Mouse (Mus musculus) embryonic fibroblast, embryonic 13.5 days (primary cell): ENCODE data around the gene Bbx. TPM values are rescaled to one million over a fixed set of nuclear protein-coding genes. Genes with fewer than 3 reads are reported as not detected.
A peak's percentile ranks its signal among the peaks of the same experiment; 100 is the strongest.

Experiments used
- H3K27ac ChIP-seq: 2 replicates; pipeline ENCODE4 v1.5.1; 2012; ENCODE audit warnings: low read length, control low read depth, inconsistent platforms; ENCODE audit not compliant: insufficient read depth
- H3K4me1 ChIP-seq: 2 replicates; pipeline ENCODE4 v1.6.1; 2011; ENCODE audit warnings: low read length; ENCODE audit not compliant: control insufficient read depth, insufficient read depth
- H3K4me3 ChIP-seq: 2 replicates; pipeline ENCODE4 v1.5.1; 2011; ENCODE audit warnings: mild to moderate bottlenecking, control low read depth, low read length; ENCODE audit not compliant: insufficient read depth
- CTCF ChIP-seq: IDR thresholded peaks from 2 replicates; pipeline ENCODE4 v1.5.1; 2011; ENCODE audit warnings: mild to moderate bottlenecking, control low read depth, low read length, moderate library complexity, borderline replicate concordance; ENCODE audit not compliant: insufficient read depth
- POLR2A ChIP-seq: IDR thresholded peaks from 2 replicates; pipeline ENCODE4 v1.6.1; 2011; ENCODE audit warnings: low read depth, mild to moderate bottlenecking, control low read depth, low read length, moderate library complexity
- polyA plus RNA-seq: library from polyadenylated mRNA; stranded (reverse); fragments of >200 nt; gene quantifications from 2 replicates; pipeline ENCODE4 v1.2.4, GENCODE M21; 2011; ENCODE audit warnings: low read depth; ENCODE audit not compliant: missing spikeins, insufficient read length

Bbx gene
- polyA plus RNA-seq, 1 experiment, result 47.4 TPM

DNA sequence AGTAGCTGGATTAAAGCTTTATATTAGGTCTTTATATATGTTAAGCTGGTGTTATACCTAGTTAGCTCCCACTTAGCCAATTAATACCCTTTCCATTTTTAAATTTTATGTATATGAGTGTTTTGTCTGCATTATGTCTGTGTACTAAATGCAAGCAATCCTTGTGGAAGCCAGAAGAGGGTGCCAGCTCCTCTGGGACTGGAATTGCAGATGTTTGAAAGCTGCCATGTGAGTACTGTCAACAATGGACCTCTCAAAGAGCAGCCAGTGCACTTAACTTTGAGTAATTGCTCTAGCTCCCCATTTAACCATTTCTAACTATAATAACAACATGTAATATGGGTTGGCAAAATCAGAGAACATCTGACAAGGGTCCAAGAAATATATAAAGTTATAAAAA, 215.1 kb downstream of the Bbx start:
- Histone ChIP-seq H3K27ac (no peak overlapping the region), H3K4me3 (no peak overlapping the region), H3K4me1 (no peaks in the 10 kb centered on the region)
- TF ChIP-seq POLR2A, result no peak
- no peak for TF ChIP-seq CTCF

DNA sequence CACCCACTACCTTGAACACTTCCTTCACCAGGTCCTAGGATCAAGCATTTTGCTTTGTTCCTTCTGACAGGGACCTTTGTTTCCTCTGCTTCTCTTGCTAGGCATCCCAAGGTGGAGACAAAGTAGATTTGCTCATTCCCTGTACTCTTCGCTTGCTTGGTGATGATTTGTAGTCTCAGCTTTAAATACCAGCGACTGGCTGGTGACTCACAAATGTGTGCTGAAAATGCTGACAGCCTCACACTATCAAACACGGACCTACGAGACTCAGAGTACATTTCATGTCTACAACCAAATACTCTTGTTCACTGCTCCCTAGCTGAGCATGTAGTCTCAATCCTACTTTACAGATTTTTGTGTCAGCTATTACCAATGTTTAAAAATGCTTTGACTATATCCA, 220.5 kb downstream of the Bbx start:
- Histone ChIP-seq H3K4me3 (no peak overlapping the region), H3K27ac (no peak overlapping the region), H3K4me1 (peaks cover 9% of the 10 kb centered on the region)
- TF ChIP-seq CTCF (no peak), POLR2A (no peak)

DNA sequence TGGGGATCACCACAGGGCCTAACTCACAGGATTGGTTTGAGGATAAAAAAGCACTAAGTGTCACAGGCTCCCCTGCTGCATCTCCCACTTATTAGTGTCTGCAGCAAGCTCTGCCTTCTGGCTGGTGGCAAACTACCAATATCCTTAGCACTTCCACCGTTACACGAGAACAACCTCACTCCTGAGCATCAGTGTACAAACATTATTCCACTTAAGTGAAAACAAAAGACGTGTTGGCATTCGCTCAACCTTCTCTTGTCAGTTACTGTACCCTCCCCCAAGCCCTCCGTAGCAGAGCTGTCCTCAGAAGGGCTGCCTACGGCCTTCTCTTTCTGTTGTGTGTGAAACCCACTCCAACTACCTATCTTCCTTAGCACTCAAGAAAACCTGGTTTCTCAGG, 221.0 kb downstream of the Bbx start:
- Histone ChIP-seq H3K27ac (peak overlapping the region; percentile 7; the same call in 1 of the 2 replicates), H3K4me1 (peaks cover 9% of the 10 kb centered on the region), H3K4me3 (no peak overlapping the region)
- no peak for TF ChIP-seq POLR2A

DNA sequence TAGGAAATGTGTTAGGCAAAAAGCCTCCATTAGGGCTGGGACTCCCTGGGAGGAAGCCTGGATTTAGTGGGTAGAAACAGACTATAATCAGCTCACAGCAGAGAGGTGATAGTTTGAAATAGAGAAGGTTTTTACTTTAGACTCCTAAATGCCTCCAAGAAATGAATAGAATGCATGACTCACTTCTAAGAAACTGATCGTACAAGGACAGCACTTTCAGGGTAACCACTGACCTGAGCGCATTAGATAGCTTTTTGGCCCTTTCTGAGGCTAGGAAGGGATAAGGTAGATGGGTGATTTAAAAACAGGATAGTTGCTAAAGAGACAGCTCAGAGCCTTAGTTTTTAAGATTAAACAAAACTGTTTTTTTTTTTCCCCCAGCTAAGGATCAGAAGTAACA, 221.4 kb downstream of the Bbx start:
- TF ChIP-seq POLR2A (no peak), CTCF (no peak)
- Histone ChIP-seq H3K4me1 (peaks cover 9% of the 10 kb centered on the region), H3K27ac (peak overlapping the region; percentile 69; the same call in 1 of the 2 replicates), H3K4me3 (no peak overlapping the region)

DNA sequence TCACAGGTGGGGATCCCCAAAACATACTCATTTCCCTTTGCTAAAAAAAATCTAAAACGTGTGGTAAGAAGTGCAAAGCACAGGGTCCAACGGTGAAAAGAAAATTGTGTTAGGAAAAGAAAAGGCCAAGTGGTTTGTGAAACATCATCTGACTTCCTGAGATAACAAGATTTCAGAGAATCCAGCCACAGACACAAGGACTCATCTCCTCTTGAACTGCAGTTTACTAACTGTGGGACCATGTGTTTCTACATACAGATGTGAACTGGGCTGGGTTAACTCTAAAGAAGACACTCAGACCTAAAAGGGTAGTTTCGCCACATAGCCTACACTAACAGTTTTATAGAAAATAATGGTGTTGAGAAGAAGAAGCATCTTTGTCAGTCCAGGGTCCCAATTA, 227.2 kb downstream of the Bbx start:
- TF ChIP-seq CTCF (no peak), POLR2A (no peak)
- Histone ChIP-seq H3K4me1 (no peaks in the 10 kb centered on the region), H3K4me3 (no peak overlapping the region), H3K27ac (no peak overlapping the region)

DNA sequence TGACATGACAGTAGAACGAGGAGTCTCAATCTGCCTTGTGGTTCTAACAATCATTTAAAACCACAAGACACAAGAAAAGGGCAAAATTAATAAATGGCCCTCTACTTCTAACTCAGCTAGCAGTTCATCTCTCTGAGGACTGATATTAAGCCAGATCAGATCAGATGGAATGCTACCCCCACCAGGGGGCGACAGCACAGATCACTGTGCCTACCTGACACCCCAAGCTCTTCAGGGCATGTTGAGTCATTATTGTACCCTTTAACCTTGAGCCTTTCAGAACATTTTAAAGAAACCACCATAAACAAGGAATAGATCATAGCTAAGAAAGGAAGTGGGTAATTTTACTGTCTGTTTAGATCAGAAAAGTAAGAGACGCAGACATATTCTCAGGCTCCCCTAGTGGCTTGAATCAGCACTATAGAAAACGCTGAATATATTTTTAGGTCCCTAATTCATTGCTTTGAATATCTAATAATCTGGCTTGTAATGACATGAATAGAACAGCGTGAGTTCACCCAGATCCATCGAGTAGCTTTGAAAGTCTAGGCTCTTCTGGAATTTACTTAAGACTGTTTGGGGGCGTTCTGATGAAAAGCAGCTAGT, 230.5 kb downstream of the Bbx start:
- H3K4me3 ChIP-seq, result no peak overlapping the region
- no peak overlapping the region for H3K27ac ChIP-seq
- TF ChIP-seq CTCF, result peak; percentile 35; the same call in 1 of the 2 replicates
- TF ChIP-seq POLR2A, result no peak
- no peaks in the 10 kb centered on the region for H3K4me1 ChIP-seq

DNA sequence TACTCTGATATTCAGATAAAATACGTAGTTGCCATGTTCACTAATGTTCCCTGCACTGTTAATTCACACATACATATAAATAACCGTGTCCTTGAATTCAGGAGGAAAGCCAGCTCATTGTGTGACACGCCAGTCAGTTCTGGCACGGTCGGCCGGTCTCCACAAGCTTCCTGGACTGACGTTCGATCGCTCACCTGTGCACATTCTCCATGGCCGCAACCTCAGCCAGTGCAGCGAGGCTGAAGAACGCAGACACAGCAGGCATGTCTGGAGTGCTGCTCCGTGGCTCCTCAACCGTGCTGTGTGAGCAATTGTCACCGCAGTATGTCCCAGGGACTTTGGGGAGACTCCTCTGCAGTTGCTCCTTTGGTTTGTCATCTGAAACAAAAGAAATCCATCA, 232.0 kb downstream of the Bbx start:
- H3K4me1 ChIP-seq, result no peaks in the 10 kb centered on the region
- no peak overlapping the region for H3K27ac ChIP-seq
- H3K4me3 ChIP-seq, result no peak overlapping the region
- no peak for TF ChIP-seq POLR2A
- no peak for TF ChIP-seq CTCF

DNA sequence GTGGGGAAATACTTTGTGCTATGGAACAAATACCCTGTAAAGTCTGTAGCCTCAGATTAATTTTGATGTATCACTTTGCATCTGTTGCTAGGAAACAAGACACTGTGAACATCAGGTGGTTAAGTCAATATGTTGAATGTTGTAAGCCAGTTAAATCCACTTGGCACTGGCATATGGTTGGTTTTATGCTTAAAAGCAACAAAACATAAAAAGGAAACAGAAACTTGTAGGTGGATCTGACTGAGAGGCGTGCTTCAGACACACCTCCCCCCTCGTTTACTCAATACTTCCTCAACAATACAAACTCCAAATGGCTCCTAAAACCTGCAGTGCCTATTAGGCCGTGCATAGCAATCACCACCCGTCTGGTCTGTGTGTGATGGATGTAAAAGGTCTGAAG, 236.1 kb downstream of the Bbx start:
- no peak overlapping the region for H3K4me3 ChIP-seq
- H3K4me1 ChIP-seq, result no peaks in the 10 kb centered on the region
- TF ChIP-seq CTCF (no peak), POLR2A (no peak)

DNA sequence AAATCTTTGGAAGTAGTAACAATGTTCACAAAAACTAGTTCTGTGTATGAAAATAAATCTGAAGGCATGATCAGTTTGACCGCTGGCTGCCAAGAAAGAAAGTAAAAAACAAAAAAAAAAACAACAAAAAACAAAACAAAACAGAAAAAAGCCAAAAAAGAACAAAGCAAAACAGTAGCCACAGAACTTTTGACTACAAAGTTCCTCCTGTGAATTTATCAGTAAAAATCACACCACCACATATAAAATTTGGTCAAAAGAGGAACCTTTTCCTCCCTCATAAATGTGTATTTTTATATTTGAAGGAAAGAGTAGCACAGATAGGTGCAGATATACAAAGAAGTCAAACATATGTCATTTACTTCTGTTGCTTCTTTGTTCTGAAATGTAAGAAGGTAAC, 239.6 kb downstream of the Bbx start:
- H3K4me1 ChIP-seq, result peaks cover 2% of the 10 kb centered on the region; the same call in 1 of the 2 replicates
- H3K27ac ChIP-seq, result no peak overlapping the region
- no peak overlapping the region for H3K4me3 ChIP-seq
- TF ChIP-seq POLR2A (no peak), CTCF (no peak)

More for the DNA sequence above, 236.1 kb downstream of the Bbx start:
- no peak overlapping the region for H3K27ac ChIP-seq

DNA sequence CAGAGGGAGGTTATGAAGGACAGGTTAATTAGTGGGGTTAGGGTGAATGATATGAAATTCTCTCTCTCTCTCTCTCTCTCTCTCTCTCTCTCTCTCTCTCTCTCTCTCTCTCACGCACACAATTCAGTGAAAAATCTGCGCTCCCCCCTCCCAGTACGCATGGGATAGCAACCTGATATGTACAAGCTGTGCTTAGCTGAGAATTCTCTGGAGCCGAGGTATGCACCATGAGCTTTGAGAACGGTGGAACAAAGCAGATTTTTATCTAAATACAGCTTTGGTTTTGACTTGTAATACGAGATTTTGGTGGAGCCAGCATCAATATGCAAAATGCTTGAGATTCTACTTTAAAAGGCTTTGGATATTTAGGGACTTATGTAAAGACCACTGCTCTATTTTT, 243.1 kb downstream of the Bbx start:
- Histone ChIP-seq H3K4me1 (peaks cover 6% of the 10 kb centered on the region; the same call in 1 of the 2 replicates), H3K4me3 (no peak overlapping the region), H3K27ac (no peak overlapping the region)
- TF ChIP-seq POLR2A, result no peak

DNA sequence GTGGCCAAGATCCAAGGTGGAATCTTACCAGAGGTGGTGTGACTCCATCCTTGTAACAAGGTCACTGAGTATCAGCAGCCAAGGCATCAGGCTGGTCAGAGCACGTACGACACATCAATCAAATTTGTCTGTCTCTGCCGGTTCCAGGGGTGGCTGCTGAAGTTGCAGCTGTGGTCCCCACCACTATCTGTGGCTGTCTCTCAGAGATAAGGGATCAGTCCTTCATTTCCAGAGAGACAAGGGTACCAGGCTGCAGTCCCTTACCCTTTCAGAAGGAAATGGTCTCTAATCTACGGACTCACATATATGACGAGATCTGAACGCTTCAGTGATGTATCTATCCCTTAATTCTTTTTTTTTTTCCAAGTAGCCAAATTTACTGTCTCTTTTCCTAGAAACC, 245.6 kb downstream of the Bbx start:
- H3K4me1 ChIP-seq, result peaks cover 6% of the 10 kb centered on the region; the same call in 1 of the 2 replicates
- H3K27ac ChIP-seq, result no peak overlapping the region
- TF ChIP-seq CTCF (no peak), POLR2A (no peak)
- H3K4me3 ChIP-seq, result no peak overlapping the region
